Mouse (Mus musculus) kidney, adult 11 months (tissue): ENCODE data around the gene Hbb-bh2.
"Not testable (repeated sequence)": the region's sequence is repeated elsewhere in the genome, so short reads cannot be mapped to it uniquely, and the experiment has no call there.

ENCODE experiments used
- DNase-seq: peaks from one replicate; pipeline ENCODE4 v3.0.0; 2022

Gene Hbb-bh2

GRCm38 (mm10) chr7:103840268-103840667, at the start of gene Hbb-bh2:
Gene Hbb-bh2 (minus strand): TSS chr7:103840520.
- DNase-seq = no peak

GRCm38 (mm10) chr7:103886152-103886551, 45.8 kb upstream of the Hbb-bh2 start, which contains the start of gene Olfr66:
Gene Olfr66 (minus strand): TSS chr7:103886252.
- no peak for DNase-seq

GRCm38 (mm10) chr7:103877093-103877492, 36.8 kb upstream of the Hbb-bh2 start:
- DNase-seq = no peak

- no peak for DNase-seq
Observed at GRCm38 (mm10) chr7:103874451-103874850, 34.1 kb upstream of the Hbb-bh2 start.

GRCm38 (mm10) chr7:103873064-103873463, 32.7 kb upstream of the Hbb-bh2 start:
- no peak for DNase-seq

GRCm38 (mm10) chr7:103870667-103871066, 30.3 kb upstream of the Hbb-bh2 start:
- DNase-seq = no peak

GRCm38 (mm10) chr7:103865716-103866115, 25.4 kb upstream of the Hbb-bh2 start:
- no peak for DNase-seq

- no peak for DNase-seq
Observed at GRCm38 (mm10) chr7:103861531-103861930, 21.2 kb upstream of the Hbb-bh2 start.

GRCm38 (mm10) chr7:103860855-103861254, 20.5 kb upstream of the Hbb-bh2 start:
- DNase-seq = no peak

GRCm38 (mm10) chr7:103859076-103859475, 18.8 kb upstream of the Hbb-bh2 start:
- DNase-seq = no peak

GRCm38 (mm10) chr7:103854669-103855068, 14.3 kb upstream of the Hbb-bh2 start:
- DNase-seq = no peak

GRCm38 (mm10) chr7:103853090-103853489, 12.8 kb upstream of the Hbb-bh2 start, which contains the start of gene Hbb-y:
Gene Hbb-y (minus strand): TSS chr7:103853216.
- DNase-seq = no peak

- DNase-seq = no peak
Observed at GRCm38 (mm10) chr7:103844525-103845325, 4.4 kb upstream of the Hbb-bh2 start.

- DNase-seq = no peak
Observed at GRCm38 (mm10) chr7:103843034-103843433, 2.7 kb upstream of the Hbb-bh2 start, which contains the start of gene Hbb-bh1. Gene Hbb-bh1 (minus strand): TSS chr7:103843164.

GRCm38 (mm10) chr7:103827808-103828207, 12.5 kb downstream of the Hbb-bh2 start, which contains the start of gene Hbb-bs:
Gene Hbb-bs (minus strand): TSS chr7:103828096.
- no peak for DNase-seq

GRCm38 (mm10) chr7:103827139-103827538, 13.2 kb downstream of the Hbb-bh2 start:
- not testable (repeated sequence) for DNase-seq

GRCm38 (mm10) chr7:103826255-103826887, 13.9 kb downstream of the Hbb-bh2 start:
- DNase-seq = no peak

GRCm38 (mm10) chr7:103825536-103826254, 14.6 kb downstream of the Hbb-bh2 start:
- DNase-seq = no peak

- no peak for DNase-seq
Observed at GRCm38 (mm10) chr7:103824597-103824996, 15.7 kb downstream of the Hbb-bh2 start.

- DNase-seq = not testable (repeated sequence)
Observed at GRCm38 (mm10) chr7:103815085-103815484, 25.2 kb downstream of the Hbb-bh2 start.

GRCm38 (mm10) chr7:103813766-103814165, 26.6 kb downstream of the Hbb-bh2 start, which contains the start of gene Hbb-bt:
Gene Hbb-bt (minus strand): TSS chr7:103813996.
- no peak for DNase-seq

GRCm38 (mm10) chr7:103813152-103813551, 27.2 kb downstream of the Hbb-bh2 start:
- DNase-seq = not testable (repeated sequence)

GRCm38 (mm10) chr7:103812174-103812573, 28.1 kb downstream of the Hbb-bh2 start:
- no peak for DNase-seq
